Mouse (Mus musculus) liver, adult 10 weeks (tissue): ENCODE data around the gene Zfp773. TPM values are rescaled to one million over a fixed set of nuclear protein-coding genes. Genes with fewer than 3 reads are reported as not detected.

Source experiments
- polyA plus RNA-seq: library from polyadenylated mRNA; stranded (reverse); fragments of 350-450 nt; fragmentation: Illumina TruSeq; extraction: RNeasy Lipid Tissue Mini Kit (QIAGEN cat#74804); gene quantifications from one replicate; pipeline ENCODE4 v1.2.3, GENCODE M21; 2014; ENCODE audit warnings: low read depth, low replicate concordance

Gene Zfp773
- polyA plus RNA-seq, result 0.50 TPM

GRCm38 (mm10) chr7:7136379-7136866 is at the start of gene Zfp773:
TSS of gene Zfp773 (minus strand) at chr7:7136755.

GRCm38 (mm10) chr7:7171227-7172147 is 34.9 kb upstream of the Zfp773 start, which contains the start of gene Zfp418:
TSS of gene Zfp418 (plus strand) at chr7:7171330.

GRCm38 (mm10) chr7:7120921-7121601 is 15.5 kb downstream of the Zfp773 start, which contains the start of gene Zfp954:
TSS of gene Zfp954 (minus strand) at chr7:7121488.

Other genes with a start within 250 kb of the Zfp773 start
- gene Aurkc, start 141.5 kb downstream of the Zfp773 start, polyA plus RNA-seq, result not detected
- 4.1 TPM for gene Zfp954, start 15.3 kb downstream of the Zfp773 start, polyA plus RNA-seq
- gene Zfp418, start 34.6 kb upstream of the Zfp773 start, polyA plus RNA-seq, result 2.1 TPM
- 2.3 TPM for gene Zfp772, start 73.2 kb upstream of the Zfp773 start, polyA plus RNA-seq
- 3.3 TPM for gene Vmn2r29, start 110.6 kb upstream of the Zfp773 start, polyA plus RNA-seq
- 4.6 TPM for gene Gm45844, start 141.5 kb upstream of the Zfp773 start, polyA plus RNA-seq
- 49.8 TPM for gene Clcn4, start 164.1 kb upstream of the Zfp773 start, polyA plus RNA-seq
- gene Vmn2r30, start 200.9 kb upstream of the Zfp773 start, polyA plus RNA-seq, result not detected
- not detected for gene Gm45783, start 237.8 kb upstream of the Zfp773 start, polyA plus RNA-seq